Mouse (Mus musculus) heart, embryonic 15.5 days (tissue): ENCODE data around the gene Socs3. TPM values are rescaled to one million over a fixed set of nuclear protein-coding genes. Genes with fewer than 3 reads are reported as not detected.

Source experiments
- ATAC-seq: fragments of 200-750 bp; cut with Nextera tagmentation; replicated peaks from 2 replicates; pipeline ENCODE4 v1.8.0; 2017; ENCODE audit warnings: low read depth, moderate TSS enrichment; ENCODE audit not compliant: insufficient number of reproducible peaks, insufficient read depth, low FRiP score
- H3K27ac ChIP-seq: fragments of 300-500 bp; sonication (generic); 2 replicates; pipeline ENCODE4 v1.5.1; 2015; ENCODE audit warnings: mild to moderate bottlenecking, inconsistent platforms
- H3K27me3 ChIP-seq: fragments of 300-500 bp; sonication (generic); 2 replicates; pipeline ENCODE4 v1.6.1; 2015; ENCODE audit warnings: inconsistent platforms
- H3K36me3 ChIP-seq: fragments of 300-500 bp; sonication (generic); 2 replicates; pipeline ENCODE4 v1.6.1; 2015; ENCODE audit warnings: mild to moderate bottlenecking, inconsistent platforms
- H3K4me1 ChIP-seq: fragments of 300-500 bp; sonication (generic); replicated peaks from 2 replicates; pipeline ENCODE4 v1.6.1; 2015; ENCODE audit warnings: inconsistent platforms
- H3K4me2 ChIP-seq: fragments of 300-500 bp; sonication (generic); 2 replicates; pipeline ENCODE4 v1.6.1; 2015; ENCODE audit warnings: inconsistent platforms, mild to moderate bottlenecking, moderate library complexity
- H3K4me3 ChIP-seq: fragments of 300-500 bp; sonication (generic); 2 replicates; pipeline ENCODE4 v1.5.1; 2015; ENCODE audit warnings: mild to moderate bottlenecking, inconsistent platforms
- H3K9ac ChIP-seq: fragments of 300-500 bp; sonication (generic); 2 replicates; pipeline ENCODE4 v1.6.1; 2015; ENCODE audit warnings: mild to moderate bottlenecking, inconsistent platforms
- H3K9me3 ChIP-seq: fragments of 300-500 bp; sonication (generic); replicated peaks from 2 replicates; pipeline ENCODE4 v1.6.1; 2016; ENCODE audit warnings: inconsistent platforms
- WGBS: fragments of 180-500 bp; shearing (Covaris S2); methylation state at CpG from one replicate; pipeline ENCODE4 v1.1.7; 2015; ENCODE audit warnings: mixed read lengths; 5-methylcytosine and 5-hydroxymethylcytosine counted together
- polyA plus RNA-seq: library from polyadenylated mRNA; unstranded; fragments of >200 nt; fragmentation: Nextera tagmentation; extraction: Ambion mirVana; gene quantifications from 2 replicates; pipeline ENCODE4 v1.2.1, GENCODE M21; 2015

The Socs3 gene
- polyA plus RNA-seq, 1 experiment from 2014 or later: 6.7 TPM

DNA sequence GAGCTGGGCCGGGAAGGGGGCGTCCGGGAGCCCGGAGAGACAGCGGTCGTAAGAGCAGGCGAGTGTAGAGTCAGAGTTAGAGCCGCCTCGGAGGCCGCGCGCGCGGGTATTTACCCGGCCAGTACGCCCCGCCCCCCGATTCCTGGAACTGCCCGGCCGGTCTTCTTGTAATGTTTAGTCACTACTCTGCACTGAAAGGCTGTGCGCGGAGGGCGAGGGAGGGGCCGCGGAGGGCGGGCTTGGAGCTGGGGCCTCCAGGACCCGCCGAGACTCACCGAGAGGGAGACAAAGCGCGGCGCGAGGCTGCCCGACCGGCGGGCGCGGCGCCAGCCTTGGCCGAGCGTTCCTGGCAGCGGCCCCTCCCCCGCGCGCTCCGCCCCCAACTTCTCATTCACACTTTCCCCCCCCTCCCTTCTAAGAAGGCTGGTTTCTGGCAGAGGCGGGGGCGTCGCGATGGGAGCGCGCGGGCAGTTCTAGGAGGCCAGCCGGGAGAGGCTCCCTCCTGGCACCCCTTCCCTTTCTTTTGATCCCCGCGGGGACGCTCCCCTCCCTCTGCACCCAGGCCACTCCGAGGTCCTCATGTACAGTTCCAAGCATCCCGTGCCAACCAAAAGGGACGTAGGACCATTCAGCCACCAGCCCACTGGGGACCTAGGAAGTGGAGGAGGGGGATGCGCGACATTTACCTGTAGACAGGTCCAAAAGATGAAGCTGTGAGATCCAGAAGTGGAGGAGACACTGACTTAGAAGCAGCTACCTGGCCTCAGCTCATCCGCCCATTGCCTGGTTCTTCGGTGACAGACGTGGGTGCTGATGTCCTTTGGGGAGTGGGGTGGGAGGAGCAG, 525 bp downstream of the Socs3 start:
- Histone ChIP-seq H3K9ac (peak overlapping the region; percentile 79), H3K4me3 (peak overlapping the region; percentile 73), H3K27ac (peak overlapping the region; percentile 92), H3K36me3 (no peaks in the 10 kb centered on the region), H3K4me1 (peaks cover 64% of the 10 kb centered on the region), H3K27me3 (peaks cover 26% of the 10 kb centered on the region), H3K9me3 (no peaks in the 10 kb centered on the region), H3K4me2 (peak overlapping the region; percentile 95)
- under 1% methylated on average over 62 of the region's 65 CpGs for WGBS
- peak; percentile 87 for ATAC-seq

DNA sequence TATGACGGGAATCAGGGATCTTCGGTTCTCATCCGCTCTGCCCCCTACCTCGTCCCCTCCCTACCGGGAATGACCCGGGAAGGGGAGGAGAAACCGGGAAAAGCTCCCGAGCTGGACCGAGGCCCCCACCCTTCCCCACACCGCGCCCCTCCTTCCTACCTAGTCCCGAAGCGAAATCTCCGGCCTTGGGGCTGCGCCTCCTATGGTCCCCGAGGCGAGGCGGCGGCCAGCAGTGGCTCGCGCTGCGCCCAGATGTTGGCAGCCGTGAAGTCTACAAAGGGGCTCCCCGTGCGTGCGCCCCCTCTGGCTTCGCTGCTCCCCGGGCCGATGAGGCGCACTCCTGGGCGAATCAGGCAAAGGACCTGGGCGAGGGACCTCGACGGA, 1.1 kb downstream of the Socs3 start:
- Histone ChIP-seq H3K36me3 (no peaks in the 10 kb centered on the region), H3K9me3 (no peaks in the 10 kb centered on the region), H3K27me3 (peaks cover 26% of the 10 kb centered on the region), H3K27ac (peak overlapping the region; percentile 92), H3K4me2 (peak overlapping the region; percentile 95), H3K4me3 (peak overlapping the region; percentile 73), H3K9ac (peak overlapping the region; percentile 79), H3K4me1 (peaks cover 64% of the 10 kb centered on the region)
- peak; percentile 33 for ATAC-seq
- WGBS: under 1% methylated on average over 34 of the region's 34 CpGs

DNA sequence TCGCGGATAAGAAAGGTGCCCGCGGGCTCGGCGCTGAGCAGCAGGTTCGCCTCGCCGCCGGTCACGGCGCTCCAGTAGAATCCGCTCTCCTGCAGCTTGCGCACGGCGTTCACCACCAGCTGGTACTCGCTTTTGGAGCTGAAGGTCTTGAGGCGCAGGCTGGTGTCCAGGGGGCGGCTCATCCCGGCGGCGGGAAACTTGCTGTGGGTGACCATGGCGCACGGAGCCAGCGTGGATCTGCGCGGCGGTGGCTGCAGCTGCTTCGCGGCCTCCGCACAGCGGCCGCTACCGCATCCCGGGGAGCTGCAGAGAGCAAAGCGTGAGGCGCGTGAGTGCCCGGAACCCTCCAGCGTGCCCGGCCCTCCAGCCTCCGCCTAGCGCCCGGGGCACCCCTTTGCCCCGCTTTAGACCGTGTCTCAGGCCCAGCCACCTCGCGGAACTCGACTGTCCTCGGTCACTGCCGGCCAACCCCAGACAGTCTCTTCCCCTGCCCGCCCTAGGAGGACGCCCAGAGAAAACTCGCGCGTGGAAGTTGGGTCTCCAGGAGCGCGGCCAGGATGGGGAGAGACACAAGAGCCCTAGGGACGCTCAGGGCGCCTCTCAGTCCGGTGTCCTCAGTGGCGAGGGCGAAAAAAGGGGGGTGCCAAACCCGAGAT, 1.7 kb downstream of the Socs3 start:
- peak; percentile 0; the same call in 1 of the 2 replicates for ATAC-seq
- WGBS: under 1% methylated on average over 64 of the region's 64 CpGs

GRCm38 (mm10) chr11:117967249-117968015, 2.4 kb downstream of the Socs3 start:
- Histone ChIP-seq H3K4me2 (peak overlapping the region; percentile 95), H3K27ac (no peak overlapping the region), H3K9me3 (no peaks in the 10 kb centered on the region), H3K4me3 (peak overlapping the region; percentile 73), H3K36me3 (no peaks in the 10 kb centered on the region), H3K4me1 (peaks cover 68% of the 10 kb centered on the region), H3K27me3 (peaks cover 26% of the 10 kb centered on the region), H3K9ac (peak overlapping the region; percentile 79)
- ATAC-seq: no peak
- WGBS: 16% methylated on average over 34 of the region's 34 CpGs

More for the DNA sequence above, 1.7 kb downstream of the Socs3 start:
- Histone ChIP-seq H3K27me3 (peaks cover 26% of the 10 kb centered on the region), H3K36me3 (no peaks in the 10 kb centered on the region), H3K4me2 (peak overlapping the region; percentile 95), H3K4me3 (peak overlapping the region; percentile 73), H3K9ac (peak overlapping the region; percentile 79), H3K4me1 (peaks cover 61% of the 10 kb centered on the region), H3K9me3 (no peaks in the 10 kb centered on the region), H3K27ac (peak overlapping the region; percentile 92)

DNA sequence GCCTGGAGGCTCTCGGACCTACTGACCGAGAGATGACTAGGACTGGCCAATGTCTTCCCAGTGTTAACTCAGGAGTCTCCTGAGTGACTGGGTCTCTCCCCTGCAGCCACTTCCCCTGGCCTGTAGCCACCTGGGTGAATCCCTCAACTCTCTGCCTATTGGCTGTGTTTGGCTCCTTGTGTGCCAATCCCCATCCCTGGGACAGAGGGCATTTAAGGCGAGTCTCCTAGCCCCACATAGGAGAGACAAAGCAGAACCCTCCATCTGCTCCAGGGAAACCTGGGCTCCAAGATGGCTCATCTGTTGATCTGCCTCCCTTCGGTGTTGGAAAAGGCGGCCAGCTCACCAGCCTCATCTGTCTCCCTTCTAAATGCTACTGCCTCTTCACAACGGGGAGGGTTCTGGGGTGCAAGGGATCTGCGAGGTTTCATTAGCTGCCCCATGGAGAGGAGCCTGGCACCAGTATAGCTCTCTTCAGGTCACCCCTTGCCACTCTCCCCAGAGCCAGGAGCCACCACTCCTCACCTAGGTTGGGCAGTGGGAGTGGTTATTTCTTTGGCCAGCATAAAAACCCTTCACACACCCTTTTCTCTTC, 3.2 kb downstream of the Socs3 start:
- Histone ChIP-seq H3K4me3 (peak overlapping the region; percentile 73), H3K9me3 (no peaks in the 10 kb centered on the region), H3K4me2 (peak overlapping the region; percentile 95), H3K9ac (no peak overlapping the region), H3K4me1 (peaks cover 76% of the 10 kb centered on the region), H3K27ac (no peak overlapping the region), H3K27me3 (peaks cover 26% of the 10 kb centered on the region), H3K36me3 (no peaks in the 10 kb centered on the region)
- no peak for ATAC-seq
- 66% methylated on average over 7 of the region's 7 CpGs for WGBS

DNA sequence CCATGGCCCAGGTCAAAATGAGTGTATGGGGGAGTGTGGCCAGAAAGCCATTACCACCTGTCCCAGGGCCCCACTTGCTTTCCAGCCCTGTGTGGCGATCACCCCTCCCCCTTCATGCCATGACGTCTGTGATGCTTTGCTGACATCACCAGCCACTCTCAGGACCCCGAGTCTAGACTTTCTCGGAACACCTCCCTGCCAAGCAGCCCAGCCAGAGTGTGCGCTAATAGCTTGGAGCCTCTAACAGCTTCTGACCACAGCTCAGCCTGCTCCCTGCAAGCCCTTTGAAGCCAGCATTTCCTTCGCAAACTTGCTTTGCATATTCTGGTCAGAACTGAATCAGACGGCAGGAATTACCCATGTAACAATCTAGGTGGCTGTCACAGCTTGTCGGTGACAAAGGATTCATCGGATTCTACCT, 4.3 kb downstream of the Socs3 start:
- Histone ChIP-seq H3K4me3 (peak overlapping the region; percentile 3; the same call in 1 of the 2 replicates), H3K27me3 (peaks cover 21% of the 10 kb centered on the region), H3K4me2 (peak overlapping the region; percentile 95; the same call in 1 of the 2 replicates), H3K36me3 (no peaks in the 10 kb centered on the region), H3K27ac (no peak overlapping the region), H3K9ac (no peak overlapping the region), H3K4me1 (peaks cover 81% of the 10 kb centered on the region), H3K9me3 (no peaks in the 10 kb centered on the region)
- ATAC-seq: no peak
- WGBS: 34% methylated on average over 9 of the region's 9 CpGs

DNA sequence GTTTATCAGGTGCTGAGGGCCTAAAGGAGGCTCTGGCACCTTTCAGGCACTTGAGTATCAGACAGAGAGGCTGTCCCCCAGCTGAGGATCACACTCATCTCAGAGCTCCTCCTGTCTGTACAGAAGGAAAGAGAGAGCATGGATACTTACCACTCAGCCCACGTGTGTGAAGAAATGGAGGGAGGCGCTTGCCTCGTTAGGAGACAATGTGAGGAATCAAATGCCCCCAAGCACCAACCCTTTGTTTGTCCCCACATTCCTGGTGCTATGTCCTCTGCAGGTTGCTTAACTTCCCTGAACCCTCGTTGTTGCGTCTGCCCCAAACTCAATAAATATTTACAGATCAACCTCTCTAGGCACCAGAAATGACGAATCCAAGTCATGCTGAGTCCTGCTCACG, 4.8 kb downstream of the Socs3 start:
- Histone ChIP-seq H3K9ac (no peak overlapping the region), H3K4me1 (peaks cover 84% of the 10 kb centered on the region), H3K4me3 (no peak overlapping the region), H3K27me3 (peaks cover 20% of the 10 kb centered on the region), H3K4me2 (no peak overlapping the region; the same call in 1 of the 2 replicates), H3K9me3 (no peaks in the 10 kb centered on the region), H3K27ac (0 out of 2 replicates have a peak overlapping the region, but pooled peaks have one; percentile 89), H3K36me3 (no peaks in the 10 kb centered on the region)
- 49% methylated on average over 7 of the region's 7 CpGs for WGBS
- ATAC-seq: no peak

DNA sequence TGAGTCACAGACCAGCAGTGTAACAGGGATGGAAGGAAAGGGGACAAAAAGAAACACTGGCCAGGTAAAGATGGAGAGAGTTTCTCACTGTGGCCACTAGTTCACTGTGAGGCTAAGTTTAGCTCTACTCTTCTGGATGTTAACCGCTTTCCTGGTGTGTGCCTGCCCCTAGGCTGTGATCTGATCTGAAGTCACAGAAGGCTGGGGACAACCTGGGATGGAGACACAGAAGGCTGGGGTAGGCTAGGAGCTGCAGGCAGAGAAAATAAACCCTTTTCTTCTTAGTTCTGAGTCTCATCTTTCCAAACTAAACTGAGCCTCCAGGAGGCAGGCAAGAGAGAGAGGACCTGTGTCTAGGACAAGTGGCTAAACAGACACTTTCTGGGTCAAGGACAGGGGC, 5.6 kb downstream of the Socs3 start:
- no peaks in the 10 kb centered on the region for H3K9me3 ChIP-seq
- no peak for ATAC-seq
- peak overlapping the region; percentile 89 for H3K27ac ChIP-seq
- H3K4me2 ChIP-seq: peak overlapping the region; percentile 73
- H3K4me3 ChIP-seq: peak overlapping the region; percentile 44; the same call in 1 of the 2 replicates
- no peak overlapping the region for H3K9ac ChIP-seq
- no peaks in the 10 kb centered on the region for H3K36me3 ChIP-seq
- peaks cover 84% of the 10 kb centered on the region for H3K4me1 ChIP-seq
- WGBS: 23% methylated on average over 1 of the region's 1 CpGs
- H3K27me3 ChIP-seq: peaks cover 20% of the 10 kb centered on the region

GRCm38 (mm10) chr11:117963872-117964271, 6.0 kb downstream of the Socs3 start:
- H3K36me3 ChIP-seq: no peaks in the 10 kb centered on the region
- peak overlapping the region; percentile 73 for H3K4me2 ChIP-seq
- 2% methylated on average over 9 of the region's 9 CpGs for WGBS
- peak overlapping the region; percentile 44 for H3K4me3 ChIP-seq
- peak overlapping the region; percentile 89 for H3K27ac ChIP-seq
- 0 out of 2 replicates have a peak, but pooled peaks have one; percentile 1 for ATAC-seq
- peak overlapping the region; percentile 48; the same call in 1 of the 2 replicates for H3K9ac ChIP-seq
- H3K9me3 ChIP-seq: no peaks in the 10 kb centered on the region
- H3K27me3 ChIP-seq: peaks cover 20% of the 10 kb centered on the region
- peaks cover 83% of the 10 kb centered on the region for H3K4me1 ChIP-seq

GRCm38 (mm10) chr11:117963091-117963793, 6.6 kb downstream of the Socs3 start:
- Histone ChIP-seq H3K27ac (peak overlapping the region; percentile 89), H3K4me3 (peak overlapping the region; percentile 44), H3K9me3 (no peaks in the 10 kb centered on the region), H3K4me2 (peak overlapping the region; percentile 73), H3K36me3 (no peaks in the 10 kb centered on the region), H3K27me3 (peaks cover 20% of the 10 kb centered on the region), H3K4me1 (peaks cover 84% of the 10 kb centered on the region), H3K9ac (peak overlapping the region; percentile 48; the same call in 1 of the 2 replicates)
- peak; percentile 90 for ATAC-seq
- WGBS: under 1% methylated on average over 40 of the region's 40 CpGs
